Mouse (Mus musculus): Measurements from ENCODE around the gene Aplf. TPM values are rescaled to one million over a fixed set of nuclear protein-coding genes. Genes with fewer than 3 reads are reported as not detected.

Gene Aplf
- 14.8 and 15.9 TPM in 2 replicates for polyA plus RNA-seq (2014; fragmentation: Nextera tagmentation; extraction: Ambion mirVana)

- Histone ChIP-seq H3K4me1 (ENCODE audit: control insufficient read depth, insufficient read depth, low read length) (peaks cover 22% of the 10 kb centered on the region), H3K4me2 (peak within 1 kb of the TSS; percentile 86), H3K27ac (ENCODE audit: low read depth, low read length) (no peak within 1 kb of the TSS), H3K27me3 (ENCODE audit: control insufficient read depth, insufficient read depth, low read length) (no peaks in the 10 kb centered on the region), H3K4me3 (ENCODE audit: low read depth, low read length) (peak within 1 kb of the TSS; percentile 69), H3K9me3 (ENCODE audit: control insufficient read depth, low read length) (no peaks in the 10 kb centered on the region), H3K9ac (ENCODE audit: low read length) (peak within 1 kb of the TSS; percentile 67), H3K36me3 (ENCODE audit: control insufficient read depth, insufficient read depth, low read length) (no peaks in the 10 kb centered on the region)
- peak; percentile 98 for DNase-seq (ENCODE audit: low spot score, missing footprints)
- 1% methylated on average over 33 of the region's 33 CpGs for WGBS
- peak; percentile 99 for ATAC-seq (ENCODE audit: low FRiP score)
These were observed at the start of gene Aplf for GRCm38 (mm10) chr6:87671771-87672517. Gene Aplf, minus strand, starts transcription at chr6:87672193.

DNA sequence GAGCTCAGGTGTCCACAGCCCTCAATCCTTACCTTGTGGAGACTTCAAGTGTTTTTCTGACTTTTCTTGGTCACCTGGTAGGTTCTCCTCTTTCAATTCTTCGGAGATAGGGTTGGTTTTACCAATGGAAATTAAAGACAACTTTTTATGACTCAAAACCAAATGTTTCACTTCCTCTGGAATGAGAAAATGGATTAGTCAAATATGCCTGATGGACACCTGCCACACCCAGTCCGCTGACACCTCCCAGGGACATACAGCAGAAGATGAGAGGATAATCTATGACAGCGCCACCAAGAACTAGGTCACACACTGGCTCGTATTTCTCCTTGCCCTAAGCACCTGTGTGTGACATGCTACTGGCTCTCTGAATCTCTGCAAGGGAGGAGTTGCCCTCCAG is 42.1 kb upstream of the Aplf start:
- 82% methylated on average over 4 of the region's 4 CpGs for WGBS
- H3K4me2 ChIP-seq, result no peak overlapping the region

DNA sequence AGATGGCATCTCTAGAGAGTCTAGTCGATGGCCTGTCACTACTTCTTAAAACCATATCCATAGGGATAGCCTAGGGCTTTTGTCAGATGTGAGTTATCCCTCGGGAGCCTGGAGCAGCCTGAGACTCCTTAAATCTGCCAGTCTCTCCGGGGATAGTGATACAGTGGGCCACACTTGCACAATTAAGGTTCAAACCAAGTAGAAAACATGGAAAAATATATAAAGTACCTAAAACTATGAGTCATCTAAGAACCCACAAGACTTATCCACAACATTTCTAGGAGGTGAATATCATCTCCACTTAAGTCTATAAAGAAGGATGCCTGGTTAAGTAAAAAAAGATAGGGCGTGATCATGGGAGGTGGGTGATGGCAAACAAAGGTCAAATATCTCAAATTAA is 40.3 kb upstream of the Aplf start:
- Histone ChIP-seq H3K27me3 (ENCODE audit: control insufficient read depth, insufficient read depth, low read length) (no peaks in the 10 kb centered on the region), H3K9ac (ENCODE audit: low read length) (no peak overlapping the region), H3K27ac (ENCODE audit: low read depth, low read length) (no peak overlapping the region), H3K4me1 (ENCODE audit: control insufficient read depth, insufficient read depth, low read length) (no peaks in the 10 kb centered on the region), H3K4me3 (ENCODE audit: low read depth, low read length) (no peak overlapping the region), H3K9me3 (ENCODE audit: control insufficient read depth, low read length) (no peaks in the 10 kb centered on the region), H3K4me2 (no peak overlapping the region), H3K36me3 (ENCODE audit: control insufficient read depth, insufficient read depth, low read length) (no peaks in the 10 kb centered on the region)
- WGBS, result 90% methylated on average over 4 of the region's 4 CpGs
- ATAC-seq (ENCODE audit: low FRiP score), result no peak
- DNase-seq (ENCODE audit: low spot score, missing footprints), result no peak

More for the DNA sequence above, 42.1 kb upstream of the Aplf start:
- Histone ChIP-seq H3K9ac (ENCODE audit: low read length) (no peak overlapping the region), H3K27ac (ENCODE audit: low read depth, low read length) (no peak overlapping the region), H3K36me3 (ENCODE audit: control insufficient read depth, insufficient read depth, low read length) (no peaks in the 10 kb centered on the region), H3K27me3 (ENCODE audit: control insufficient read depth, insufficient read depth, low read length) (no peaks in the 10 kb centered on the region), H3K4me1 (ENCODE audit: control insufficient read depth, insufficient read depth, low read length) (no peaks in the 10 kb centered on the region), H3K4me3 (ENCODE audit: low read depth, low read length) (no peak overlapping the region), H3K9me3 (ENCODE audit: control insufficient read depth, low read length) (no peaks in the 10 kb centered on the region)
- DNase-seq (ENCODE audit: low spot score, missing footprints) (no peak), ATAC-seq (ENCODE audit: low FRiP score) (no peak)

- no peak for ATAC-seq (ENCODE audit: low FRiP score)
- Histone ChIP-seq H3K27me3 (ENCODE audit: control insufficient read depth, insufficient read depth, low read length) (no peaks in the 10 kb centered on the region), H3K27ac (ENCODE audit: low read depth, low read length) (no peak overlapping the region), H3K9ac (ENCODE audit: low read length) (no peak overlapping the region), H3K9me3 (ENCODE audit: control insufficient read depth, low read length) (no peaks in the 10 kb centered on the region), H3K4me3 (ENCODE audit: low read depth, low read length) (no peak overlapping the region), H3K36me3 (ENCODE audit: control insufficient read depth, insufficient read depth, low read length) (no peaks in the 10 kb centered on the region), H3K4me1 (ENCODE audit: control insufficient read depth, insufficient read depth, low read length) (no peaks in the 10 kb centered on the region), H3K4me2 (no peak overlapping the region)
- WGBS, result 46% methylated on average over 3 of the region's 3 CpGs
- peak; percentile 86 for DNase-seq (ENCODE audit: low spot score, missing footprints)
These were observed 34.3 kb upstream of the Aplf start for GRCm38 (mm10) chr6:87706246-87706645.

DNA sequence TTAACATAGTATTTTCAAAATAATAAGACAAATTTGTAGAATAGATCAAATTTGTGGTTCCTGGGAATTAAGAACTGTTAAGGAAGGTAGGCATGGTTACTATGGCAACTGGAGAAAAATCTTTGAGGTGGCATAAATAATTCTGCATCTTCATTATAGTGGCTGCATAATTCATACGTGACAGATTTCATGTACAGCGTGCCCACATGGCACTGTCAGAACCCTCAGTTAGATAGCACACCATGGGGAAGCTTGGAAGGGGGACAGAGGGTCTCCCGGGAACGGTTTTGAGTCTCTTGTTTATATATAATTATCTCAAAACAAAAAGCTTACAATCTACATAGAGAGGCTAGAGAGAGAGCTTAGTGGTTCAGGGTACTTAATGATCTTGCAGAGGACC is 24.6 kb upstream of the Aplf start:
- Histone ChIP-seq H3K27ac (ENCODE audit: low read depth, low read length) (no peak overlapping the region), H3K4me1 (ENCODE audit: control insufficient read depth, insufficient read depth, low read length) (no peaks in the 10 kb centered on the region), H3K9me3 (ENCODE audit: control insufficient read depth, low read length) (no peaks in the 10 kb centered on the region), H3K4me3 (ENCODE audit: low read depth, low read length) (no peak overlapping the region), H3K4me2 (no peak overlapping the region), H3K27me3 (ENCODE audit: control insufficient read depth, insufficient read depth, low read length) (no peaks in the 10 kb centered on the region), H3K9ac (ENCODE audit: low read length) (no peak overlapping the region), H3K36me3 (ENCODE audit: control insufficient read depth, insufficient read depth, low read length) (no peaks in the 10 kb centered on the region)
- WGBS, result 93% methylated on average over 4 of the region's 4 CpGs
- DNase-seq (ENCODE audit: low spot score, missing footprints) (no peak), ATAC-seq (ENCODE audit: low FRiP score) (no peak)

GRCm38 (mm10) chr6:87695947-87696346 is 24.0 kb upstream of the Aplf start:
- 84% methylated on average over 3 of the region's 3 CpGs for WGBS
- DNase-seq (ENCODE audit: low spot score, missing footprints), result no peak
- no peak overlapping the region for H3K4me2 ChIP-seq

GRCm38 (mm10) chr6:87680418-87680817 is 8.4 kb upstream of the Aplf start:
- WGBS, result 43% methylated on average over 3 of the region's 3 CpGs
- ATAC-seq (ENCODE audit: low FRiP score) (no peak), DNase-seq (ENCODE audit: low spot score, missing footprints) (no peak)
- Histone ChIP-seq H3K36me3 (ENCODE audit: control insufficient read depth, insufficient read depth, low read length) (no peaks in the 10 kb centered on the region), H3K4me2 (no peak overlapping the region), H3K4me3 (ENCODE audit: low read depth, low read length) (no peak overlapping the region), H3K27me3 (ENCODE audit: control insufficient read depth, insufficient read depth, low read length) (no peaks in the 10 kb centered on the region), H3K4me1 (ENCODE audit: control insufficient read depth, insufficient read depth, low read length) (no peaks in the 10 kb centered on the region), H3K27ac (ENCODE audit: low read depth, low read length) (no peak overlapping the region), H3K9ac (ENCODE audit: low read length) (no peak overlapping the region), H3K9me3 (ENCODE audit: control insufficient read depth, low read length) (no peaks in the 10 kb centered on the region)

More at GRCm38 (mm10) chr6:87695947-87696346, 24.0 kb upstream of the Aplf start:
- ATAC-seq (ENCODE audit: low FRiP score), result no peak
- Histone ChIP-seq H3K9ac (ENCODE audit: low read length) (no peak overlapping the region), H3K27me3 (ENCODE audit: control insufficient read depth, insufficient read depth, low read length) (no peaks in the 10 kb centered on the region), H3K4me1 (ENCODE audit: control insufficient read depth, insufficient read depth, low read length) (no peaks in the 10 kb centered on the region), H3K4me3 (ENCODE audit: low read depth, low read length) (no peak overlapping the region), H3K9me3 (ENCODE audit: control insufficient read depth, low read length) (no peaks in the 10 kb centered on the region), H3K27ac (ENCODE audit: low read depth, low read length) (no peak overlapping the region), H3K36me3 (ENCODE audit: control insufficient read depth, insufficient read depth, low read length) (no peaks in the 10 kb centered on the region)

GRCm38 (mm10) chr6:87672661-87673060 is 668 bp upstream of the Aplf start:
- no peak; the same call in 1 of the 2 replicates for ATAC-seq (ENCODE audit: low FRiP score)

DNA sequence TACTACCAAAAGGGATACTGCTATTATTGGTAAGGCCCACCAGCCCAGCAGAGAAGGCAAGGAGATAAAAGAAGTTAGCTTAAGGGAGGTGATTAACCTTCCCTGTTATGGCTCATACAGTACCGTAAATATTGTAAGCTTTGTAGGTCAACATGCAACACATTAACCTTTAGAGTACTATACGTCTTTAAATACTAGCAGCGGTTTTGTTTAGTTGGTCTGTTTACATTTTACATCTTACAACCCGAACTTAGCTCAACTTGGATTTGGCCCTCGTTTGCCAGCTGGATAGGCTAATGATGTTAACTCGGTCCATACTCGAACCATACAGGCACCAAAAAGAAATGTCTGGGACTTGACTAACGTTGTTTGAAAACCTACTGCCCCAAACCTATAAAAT is 640 bp downstream of the Aplf start:
- Histone ChIP-seq H3K4me3 (ENCODE audit: low read depth, low read length) (peak overlapping the region; percentile 69), H3K27me3 (ENCODE audit: control insufficient read depth, insufficient read depth, low read length) (no peaks in the 10 kb centered on the region), H3K4me1 (ENCODE audit: control insufficient read depth, insufficient read depth, low read length) (peaks cover 22% of the 10 kb centered on the region), H3K27ac (ENCODE audit: low read depth, low read length) (no peak overlapping the region), H3K9me3 (ENCODE audit: control insufficient read depth, low read length) (no peaks in the 10 kb centered on the region), H3K9ac (ENCODE audit: low read length) (peak overlapping the region; percentile 67), H3K4me2 (peak overlapping the region; percentile 86), H3K36me3 (ENCODE audit: control insufficient read depth, insufficient read depth, low read length) (no peaks in the 10 kb centered on the region)
- DNase-seq (ENCODE audit: low spot score, missing footprints) (no peak), ATAC-seq (ENCODE audit: low FRiP score) (no peak)
- WGBS, result 17% methylated on average over 8 of the region's 8 CpGs

More at GRCm38 (mm10) chr6:87672661-87673060, 668 bp upstream of the Aplf start:
- no peaks in the 10 kb centered on the region for H3K36me3 ChIP-seq (ENCODE audit: control insufficient read depth, insufficient read depth, low read length)
- no peaks in the 10 kb centered on the region for H3K27me3 ChIP-seq (ENCODE audit: control insufficient read depth, insufficient read depth, low read length)
- WGBS, result 55% methylated on average over 4 of the region's 4 CpGs
- DNase-seq (ENCODE audit: low spot score, missing footprints), result peak; percentile 86
- H3K27ac ChIP-seq (ENCODE audit: low read depth, low read length), result no peak overlapping the region
- H3K9me3 ChIP-seq (ENCODE audit: control insufficient read depth, low read length), result no peaks in the 10 kb centered on the region
- H3K9ac ChIP-seq (ENCODE audit: low read length), result peak overlapping the region; percentile 56
- peaks cover 20% of the 10 kb centered on the region for H3K4me1 ChIP-seq (ENCODE audit: control insufficient read depth, insufficient read depth, low read length)
- H3K4me3 ChIP-seq (ENCODE audit: low read depth, low read length), result peak overlapping the region; percentile 69
- H3K4me2 ChIP-seq, result peak overlapping the region; percentile 42

Data from midbrain, embryonic 11.5 days (tissue).